Mouse (Mus musculus) gastrocnemius, adult 2 months (tissue): ENCODE results near the gene Adck1. TPM values are rescaled to one million over a fixed set of nuclear protein-coding genes. Genes with fewer than 3 reads are reported as not detected.

ENCODE experiments used
- DNase-seq: peaks from one replicate; pipeline ENCODE4 v3.0.0; 2022
- H3K27ac ChIP-seq: fragments of 200-600 bp; 2 replicates; pipeline ENCODE4 v1.8.1; 2022; ENCODE audit warnings: mild to moderate bottlenecking
- H3K4me3 ChIP-seq: fragments of 200-600 bp; 2 replicates; pipeline ENCODE4 v1.8.1; 2022; ENCODE audit warnings: mild to moderate bottlenecking, moderate library complexity
- CTCF ChIP-seq: fragments of 200-600 bp; IDR thresholded peaks from 2 replicates; pipeline ENCODE4 v1.8.1; 2022; ENCODE audit warnings: antibody characterized with exemption, mild to moderate bottlenecking, moderate library complexity
- intact Hi-C: fragments of 180-260 bp; cut with DNase I; formaldehyde crosslinking; loops from one replicate; pipeline ENCODE4 v1.15.1; 2025
- total RNA-seq, 2 experiments: library from RNA; stranded (reverse); gene quantifications; 2 replicates each; pipeline ENCODE4 v1.2.3; 2021

The Adck1 gene
- total RNA-seq, 2 experiments from 2014 or later, result 15.0 to 21.3 TPM

GRCm38 (mm10) chr12:88378256-88378655 is 17.9 kb downstream of the Adck1 start:
- Histone ChIP-seq H3K27ac (no peak overlapping the region), H3K4me3 (no peak overlapping the region)
- TF ChIP-seq CTCF, result no peak
- intact Hi-C loops, result no loop called here
- no peak for DNase-seq

- intact Hi-C loops, result no loop called here
- no peak overlapping the region for H3K27ac ChIP-seq
- TF ChIP-seq CTCF, result no peak
- DNase-seq, result no peak
- H3K4me3 ChIP-seq, result no peak overlapping the region
Observed at GRCm38 (mm10) chr12:88388832-88389231, 28.5 kb downstream of the Adck1 start.

- intact Hi-C loops, result no loop called here
- Histone ChIP-seq H3K27ac (no peak overlapping the region), H3K4me3 (no peak overlapping the region)
- no peak for TF ChIP-seq CTCF
- no peak for DNase-seq
Observed at GRCm38 (mm10) chr12:88398658-88399057, 38.3 kb downstream of the Adck1 start.

- no peak for DNase-seq
- Histone ChIP-seq H3K4me3 (no peak overlapping the region), H3K27ac (no peak overlapping the region)
- intact Hi-C loops, result no loop called here
- TF ChIP-seq CTCF, result no peak
Observed at GRCm38 (mm10) chr12:88403541-88403940, 43.2 kb downstream of the Adck1 start.

GRCm38 (mm10) chr12:88405113-88405512 is 44.8 kb downstream of the Adck1 start:
- intact Hi-C loops, result no loop called here
- peak; percentile 65 for DNase-seq
- no peak overlapping the region for H3K27ac ChIP-seq
- TF ChIP-seq CTCF, result peak; percentile 72
- H3K4me3 ChIP-seq, result no peak overlapping the region

GRCm38 (mm10) chr12:88407996-88408322 is 47.6 kb downstream of the Adck1 start:
- Histone ChIP-seq H3K4me3 (no peak overlapping the region), H3K27ac (no peak overlapping the region)
- intact Hi-C loops, result no loop called here
- no peak for TF ChIP-seq CTCF
- no peak for DNase-seq

- H3K4me3 ChIP-seq, result no peak overlapping the region
- intact Hi-C loops, result no loop called here
- no peak for DNase-seq
- no peak for TF ChIP-seq CTCF
- H3K27ac ChIP-seq, result no peak overlapping the region
Observed at GRCm38 (mm10) chr12:88408323-88409047, 48.1 kb downstream of the Adck1 start.

GRCm38 (mm10) chr12:88413239-88413638 is 52.9 kb downstream of the Adck1 start:
- Histone ChIP-seq H3K4me3 (no peak overlapping the region), H3K27ac (no peak overlapping the region)
- intact Hi-C loops, result no loop called here
- TF ChIP-seq CTCF, result no peak
- DNase-seq, result no peak

GRCm38 (mm10) chr12:88419912-88420621 is 59.7 kb downstream of the Adck1 start:
- Histone ChIP-seq H3K4me3 (no peak overlapping the region), H3K27ac (no peak overlapping the region)
- intact Hi-C loops, result no loop called here
- DNase-seq, result peak; percentile 52
- no peak for TF ChIP-seq CTCF

- intact Hi-C loops, result no loop called here
- TF ChIP-seq CTCF, result no peak
- no peak overlapping the region for H3K4me3 ChIP-seq
- no peak for DNase-seq
- 0 out of 2 replicates have a peak overlapping the region, but pooled peaks have one; percentile 13 for H3K27ac ChIP-seq
Observed at GRCm38 (mm10) chr12:88426926-88427325, 66.6 kb downstream of the Adck1 start.

- intact Hi-C loops, result no loop called here
- no peak overlapping the region for H3K27ac ChIP-seq
- TF ChIP-seq CTCF, result no peak
- DNase-seq, result no peak
- no peak overlapping the region for H3K4me3 ChIP-seq
Observed at GRCm38 (mm10) chr12:88428735-88429134, 68.4 kb downstream of the Adck1 start.

- no peak for DNase-seq
- intact Hi-C loops, result no loop called here
- no peak overlapping the region for H3K4me3 ChIP-seq
- no peak overlapping the region for H3K27ac ChIP-seq
- TF ChIP-seq CTCF, result no peak
Observed at GRCm38 (mm10) chr12:88432277-88432676, 71.9 kb downstream of the Adck1 start.

GRCm38 (mm10) chr12:88433171-88433570 is 72.8 kb downstream of the Adck1 start:
- Histone ChIP-seq H3K27ac (no peak overlapping the region), H3K4me3 (no peak overlapping the region)
- DNase-seq, result no peak
- TF ChIP-seq CTCF, result no peak
- intact Hi-C loops, result no loop called here
